Mouse (Mus musculus): ENCODE results near the gene Gm36864. TPM values are rescaled to one million over a fixed set of nuclear protein-coding genes. Genes with fewer than 3 reads are reported as not detected.
A peak's percentile ranks its signal among the peaks of the same experiment; 100 is the strongest.

Gene Gm36864
- total RNA-seq, 2 experiments from 2014 or later: not detected

DNA sequence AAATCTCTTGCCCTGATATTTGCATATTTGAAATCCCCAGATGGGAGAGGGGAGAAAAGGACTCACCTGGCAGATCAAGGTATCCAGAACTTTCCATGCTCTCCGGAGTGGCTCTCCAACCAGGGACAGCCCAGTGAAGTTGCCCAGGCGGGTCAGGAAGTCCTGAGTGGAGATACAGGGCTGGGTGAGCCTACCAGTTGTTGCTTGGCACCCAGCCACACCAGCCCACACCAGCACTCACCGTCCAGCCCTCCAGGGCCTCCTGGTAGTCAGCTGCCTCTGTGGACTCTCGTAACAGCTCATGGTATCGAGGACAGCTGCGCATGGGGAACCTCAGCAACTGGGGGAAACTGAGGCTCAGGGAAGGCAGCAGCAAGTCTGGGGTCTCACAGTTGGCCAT, 19.0 kb downstream of the Gm36864 start:
- no peak for DNase-seq (ENCODE audit: low spot score in 2 of 2)

DNA sequence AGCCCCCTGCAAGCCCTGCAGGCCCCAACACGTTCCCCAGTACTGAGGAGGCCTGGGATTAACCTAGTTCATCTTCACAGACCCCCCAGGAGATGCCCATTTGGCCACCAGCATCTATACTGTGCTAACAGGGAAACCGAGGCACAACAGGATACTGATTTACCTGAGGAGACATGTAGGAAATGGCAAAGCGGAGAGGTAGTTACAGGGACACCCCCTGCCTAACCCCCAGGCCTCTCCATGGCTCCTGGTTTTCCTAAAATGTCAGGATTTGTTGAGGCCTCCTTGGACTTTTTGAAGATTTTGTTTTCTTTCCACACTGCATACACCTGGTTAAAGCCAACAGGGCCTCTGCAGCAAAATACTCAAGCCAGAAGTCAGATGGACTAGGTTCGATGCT, 21.3 kb downstream of the Gm36864 start, which contains the start of gene Acp4:
Gene Acp4, minus strand, starts transcription at position 101 of the 400 bp plus-strand sequence.
- no peak for DNase-seq (ENCODE audit: low spot score in 2 of 2)

DNA sequence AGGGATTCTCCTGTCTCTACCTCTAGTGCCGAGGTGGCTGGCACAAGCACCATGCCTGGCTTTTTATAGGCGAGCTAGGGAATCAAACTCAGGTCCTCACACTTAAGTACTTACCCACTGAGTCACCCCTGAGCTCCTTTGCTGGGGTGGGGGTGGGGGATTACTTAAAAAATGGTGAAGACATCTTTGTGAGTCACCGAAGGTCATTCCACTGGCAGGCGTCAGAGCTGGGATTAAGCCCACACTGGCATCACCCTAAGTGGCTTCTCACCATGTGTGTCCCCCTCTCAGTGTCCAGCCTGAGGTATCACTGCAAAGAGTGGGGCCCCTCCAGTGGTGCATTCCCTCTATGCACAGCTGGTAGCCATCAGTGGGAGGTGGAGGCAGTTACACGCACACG, 24.4 kb downstream of the Gm36864 start:
- DNase-seq (ENCODE audit: low spot score in 2 of 2): no peak

DNA sequence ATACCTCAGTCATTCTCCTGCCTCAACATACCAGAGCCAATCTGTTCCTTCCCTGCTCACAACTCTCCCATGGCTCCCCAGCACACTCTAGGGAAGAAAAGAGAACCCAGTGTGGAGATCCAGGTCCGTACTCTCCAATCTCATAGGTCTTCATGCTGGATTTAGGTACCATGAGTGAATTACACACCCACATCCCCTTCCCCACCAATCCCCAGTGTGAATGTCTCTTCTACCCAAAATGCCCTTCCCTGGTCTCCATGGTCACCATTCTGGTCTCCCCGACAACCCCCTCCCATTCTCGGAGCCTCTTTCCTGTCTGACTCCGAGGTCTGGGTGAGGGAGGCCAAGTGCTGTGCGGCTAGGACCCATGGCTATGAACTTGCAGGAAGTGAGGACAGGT, 25.2 kb downstream of the Gm36864 start, which contains the start of gene Gm15517:
Gene Gm15517, plus strand, starts transcription at position 301 of the 400 bp plus-strand sequence.
- no peak for DNase-seq (ENCODE audit: low spot score in 2 of 2)

DNA sequence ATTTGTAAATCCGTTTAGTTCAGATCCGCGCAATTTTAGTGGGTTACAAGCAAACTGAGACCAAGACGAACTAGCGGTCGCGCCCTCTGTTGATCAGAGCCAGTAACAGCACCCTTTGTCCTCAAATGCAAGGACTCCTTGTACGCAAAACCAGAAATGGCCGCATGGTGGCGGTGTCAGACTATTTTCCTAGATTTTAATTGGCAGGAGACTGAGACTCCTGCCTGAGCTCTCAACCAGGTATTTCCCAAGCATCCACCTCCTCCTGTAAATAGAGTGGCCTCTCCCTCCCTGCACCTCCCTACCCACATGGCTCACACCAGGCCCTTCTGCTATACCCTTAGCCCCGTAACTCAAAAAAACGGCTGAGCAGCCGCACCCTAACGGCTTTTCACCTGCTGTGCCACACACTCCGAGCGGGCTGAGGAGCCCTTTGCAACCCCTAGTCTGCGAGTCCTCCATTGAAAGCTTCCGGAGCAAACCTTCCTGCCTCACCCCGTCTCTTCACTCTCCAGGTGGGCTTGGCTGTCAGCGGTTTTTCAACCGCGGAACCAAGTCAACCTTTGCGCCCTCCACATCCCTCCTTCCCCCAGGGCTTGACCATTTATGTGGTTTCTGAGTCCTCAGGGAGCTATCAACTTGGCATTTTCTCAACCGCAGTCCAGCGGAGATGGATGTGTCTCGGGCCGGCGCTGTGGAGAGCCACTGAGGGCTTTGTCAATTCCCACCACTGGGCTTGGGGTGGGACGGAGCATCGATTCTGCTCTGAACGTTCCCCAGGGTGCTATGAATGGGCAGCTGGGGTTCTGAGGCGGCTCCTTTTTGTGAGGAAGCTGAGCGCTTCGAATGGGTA, 27.0 kb downstream of the Gm36864 start:
- DNase-seq (ENCODE audit: low spot score in 2 of 2): peak; percentile 92 to 99

DNA sequence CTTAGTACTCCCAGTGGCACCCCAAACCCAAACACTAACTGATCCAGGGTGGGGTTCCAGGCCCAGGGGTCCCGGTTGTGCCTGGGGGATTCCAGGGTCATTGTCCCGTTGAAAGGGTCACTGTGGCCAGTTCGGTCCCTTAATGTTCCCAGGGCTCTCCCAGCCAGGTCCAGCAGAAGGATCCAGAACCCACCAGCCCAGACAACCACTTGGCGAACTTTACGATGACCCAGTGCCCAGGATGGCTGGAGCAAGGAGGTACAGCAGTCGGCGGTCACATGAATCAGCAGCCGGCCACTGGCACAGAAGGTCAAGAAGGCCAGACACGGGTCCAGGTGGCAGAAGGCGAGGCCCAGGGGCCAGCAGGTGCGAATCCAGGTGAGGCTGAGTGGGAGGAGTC, 32.1 kb downstream of the Gm36864 start:
- no peak for DNase-seq (ENCODE audit: low spot score in 2 of 2)

DNA sequence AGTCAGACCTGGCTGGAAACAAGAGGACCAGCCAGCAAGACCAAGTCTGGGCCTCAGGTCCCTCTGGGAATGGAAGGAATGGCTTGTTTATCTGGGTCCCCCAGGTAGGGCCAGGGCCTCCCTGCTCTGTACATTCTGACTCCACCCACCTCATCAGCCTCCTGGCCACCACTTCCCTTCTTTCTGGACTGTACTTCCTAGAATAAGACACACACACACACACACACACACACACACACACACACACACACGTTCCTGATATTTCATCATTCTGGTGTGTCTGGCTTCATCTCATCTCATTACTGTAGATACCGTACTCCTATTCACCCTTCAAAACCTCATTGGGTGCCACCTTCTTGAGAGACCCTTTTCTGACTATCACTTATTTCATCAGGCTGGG, 33.4 kb downstream of the Gm36864 start:
- DNase-seq (ENCODE audit: low spot score in 2 of 2): no peak

DNA sequence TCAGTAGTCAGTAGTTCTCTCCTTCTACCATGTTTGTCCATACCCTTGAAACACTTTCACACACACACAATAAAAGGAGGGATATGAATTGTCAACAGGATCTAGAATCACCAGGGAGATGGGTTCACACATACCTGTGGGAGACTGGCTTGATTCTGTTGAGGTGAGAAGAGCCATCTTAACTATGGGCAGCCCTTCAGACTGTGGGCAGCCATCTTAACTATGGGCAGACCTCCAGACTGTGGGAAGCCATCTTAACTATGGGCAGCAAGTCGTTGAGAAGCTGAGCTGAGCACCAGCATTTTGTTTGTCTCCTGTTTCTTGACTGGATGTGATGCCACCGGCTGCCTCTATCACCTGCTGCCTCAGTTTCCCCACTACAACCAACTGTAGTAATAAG, 35.3 kb downstream of the Gm36864 start:
- DNase-seq (ENCODE audit: low spot score in 2 of 2): no peak

DNA sequence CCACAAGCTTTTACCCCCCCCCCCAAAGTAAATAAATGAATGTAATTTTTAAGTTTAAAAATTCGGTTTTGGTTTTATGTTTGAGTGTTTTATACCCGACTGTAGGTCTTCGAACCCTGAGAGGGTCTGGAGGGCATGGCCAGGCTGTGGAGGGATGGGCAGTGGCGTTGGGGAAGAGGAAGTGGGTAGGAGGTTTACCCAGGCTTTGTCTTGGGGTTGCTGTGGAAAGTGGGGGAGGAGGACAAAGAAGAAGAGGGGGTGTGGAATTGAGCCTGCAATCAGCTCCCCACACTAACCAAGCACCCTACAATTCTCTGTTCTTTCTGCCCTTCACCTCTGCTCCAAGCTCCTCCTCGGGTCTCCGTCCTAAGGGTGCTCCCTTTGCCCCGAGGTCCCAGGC, 36.6 kb downstream of the Gm36864 start:
- DNase-seq (ENCODE audit: low spot score in 2 of 2): no peak

DNA sequence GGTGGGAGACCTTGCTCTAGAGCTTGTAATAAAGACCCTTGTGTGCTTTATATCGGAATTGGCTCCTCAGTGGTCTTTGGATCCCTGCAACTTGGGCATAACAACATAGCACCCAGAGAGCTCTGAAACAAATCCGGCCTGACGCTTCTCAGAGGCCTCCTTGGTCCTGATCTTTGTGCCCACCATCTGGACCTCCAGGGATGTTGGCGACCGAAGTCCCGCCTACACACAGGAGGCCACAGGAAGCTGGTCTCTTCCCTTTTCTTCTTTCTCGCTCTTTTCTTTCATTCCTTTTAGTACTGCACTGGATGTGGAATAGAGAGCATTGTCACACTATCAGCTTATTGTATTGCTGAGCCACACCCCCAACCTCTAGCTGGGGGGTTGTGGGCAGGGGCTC, 37.5 kb downstream of the Gm36864 start:
- DNase-seq (ENCODE audit: low spot score in 2 of 2): no peak

DNA sequence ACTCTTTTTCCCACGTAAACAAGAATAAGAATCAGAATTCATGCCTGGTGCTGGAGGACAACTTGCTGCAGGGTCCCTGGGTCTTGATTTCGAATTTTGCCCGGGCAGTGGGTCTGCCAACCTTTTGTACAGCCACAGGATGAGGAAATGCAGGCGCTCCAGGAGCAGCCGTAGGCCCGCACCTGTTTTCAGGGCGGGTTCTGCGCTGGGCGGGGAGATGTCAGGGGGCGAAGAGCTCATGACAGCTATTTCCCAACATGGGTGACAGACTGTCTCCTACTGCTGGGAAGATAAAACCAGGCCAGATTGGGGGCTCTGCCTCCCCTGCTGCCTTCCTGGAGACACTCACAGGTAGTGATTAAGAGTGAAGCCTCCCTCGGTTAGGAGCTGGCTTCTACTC, 38.1 kb downstream of the Gm36864 start:
- no peak for DNase-seq (ENCODE audit: low spot score in 2 of 2)

DNA sequence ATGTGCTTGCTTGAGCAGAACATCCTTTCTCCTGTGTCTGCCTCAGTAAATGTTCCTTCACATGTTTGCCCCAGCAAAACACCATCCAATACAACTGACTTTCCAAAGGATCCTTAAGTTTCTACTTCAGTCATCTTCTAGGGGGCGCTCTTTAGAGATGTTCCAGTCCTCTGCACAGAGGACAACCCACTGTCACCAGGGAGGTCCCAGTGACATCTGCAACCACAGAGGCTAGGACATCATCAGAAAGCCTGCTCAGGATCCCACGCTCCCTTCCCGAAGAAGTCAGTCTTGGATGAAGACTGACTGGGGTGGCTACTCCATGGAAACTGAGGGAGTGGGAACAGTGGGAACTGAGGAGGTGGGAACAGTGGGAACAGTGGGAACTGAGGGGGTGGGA, 39.6 kb downstream of the Gm36864 start:
- DNase-seq (ENCODE audit: low spot score in 2 of 2): no peak

DNA sequence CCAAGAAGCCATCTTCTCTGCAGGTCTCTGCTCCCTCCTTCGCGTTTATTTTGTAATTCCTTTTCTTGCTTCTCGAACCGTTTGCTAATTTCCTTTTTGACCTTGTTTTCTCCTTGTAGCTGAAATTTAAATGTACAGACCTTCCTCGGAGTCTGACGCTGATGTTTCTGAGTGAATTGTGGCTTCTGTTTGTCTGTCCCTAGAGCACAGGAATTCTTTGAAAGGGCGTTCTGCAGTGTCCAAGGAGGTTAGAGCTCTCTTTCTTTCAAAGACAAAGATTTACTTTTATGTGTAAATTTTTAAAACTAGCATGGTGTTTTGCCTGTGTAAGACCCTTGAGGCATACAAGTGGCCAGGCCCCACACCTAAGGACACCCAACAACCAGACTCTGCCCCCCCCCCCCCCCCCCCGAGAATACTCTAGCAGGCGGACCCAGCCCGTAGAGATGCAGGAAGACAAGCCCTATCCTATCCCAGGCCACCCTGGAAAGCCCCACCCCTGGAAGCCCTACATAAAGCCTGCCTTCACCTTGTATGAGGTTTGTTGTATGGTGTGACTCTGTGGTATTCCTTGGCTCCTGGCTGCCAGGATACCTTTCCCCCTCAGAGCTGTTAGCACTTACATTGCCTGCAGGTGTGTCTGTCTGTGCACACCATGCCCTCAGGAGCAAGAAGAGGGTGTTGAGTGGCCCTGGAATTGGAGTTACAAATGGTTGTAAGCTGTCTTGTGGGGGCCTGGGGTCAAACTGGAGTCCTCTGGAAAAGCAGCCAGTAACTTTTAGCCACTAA, 40.7 kb downstream of the Gm36864 start:
- no peak for DNase-seq (ENCODE audit: low spot score in 2 of 2)

DNA sequence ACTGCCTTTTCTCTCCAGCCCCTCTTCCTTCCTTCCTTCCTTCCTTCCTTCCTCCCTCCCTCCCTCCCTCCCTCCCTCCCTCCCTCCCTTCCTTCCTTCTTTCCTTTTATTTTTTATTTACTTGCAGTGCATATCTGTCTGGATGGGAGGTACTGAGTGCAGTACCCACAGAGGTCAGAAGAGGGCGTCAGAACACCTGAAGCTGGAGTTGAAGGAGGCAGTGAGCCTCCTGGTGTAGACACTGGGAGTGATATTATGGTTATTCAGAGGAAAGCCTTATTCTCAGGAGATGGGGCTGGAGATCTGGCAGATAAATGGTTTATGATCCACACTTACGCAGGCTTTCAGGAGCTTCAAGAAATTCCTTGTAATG, 41.3 kb downstream of the Gm36864 start:
- DNase-seq (ENCODE audit: low spot score in 2 of 2): peak in 1 of 2 experiments; percentile 82

DNA sequence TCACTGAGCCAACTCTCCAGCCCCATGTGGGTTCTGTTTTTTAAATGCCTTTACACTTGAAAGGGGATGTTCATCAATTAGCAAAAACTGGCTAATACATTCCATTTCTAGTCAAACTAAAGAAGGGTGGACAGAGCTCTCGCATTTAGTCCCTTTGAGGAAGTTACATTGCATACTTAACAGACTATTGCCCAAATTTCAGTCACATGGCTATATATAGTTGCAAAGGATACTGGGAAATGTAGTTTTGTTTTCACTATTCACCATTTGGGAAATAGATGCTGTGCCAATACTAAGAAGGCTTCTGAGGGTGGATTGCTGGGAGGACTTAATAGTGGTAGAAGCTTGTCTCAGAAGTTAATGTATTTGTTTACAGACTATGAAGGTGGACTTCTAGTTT, 45.0 kb downstream of the Gm36864 start:
- no peak for DNase-seq (ENCODE audit: low spot score in 2 of 2)

DNA sequence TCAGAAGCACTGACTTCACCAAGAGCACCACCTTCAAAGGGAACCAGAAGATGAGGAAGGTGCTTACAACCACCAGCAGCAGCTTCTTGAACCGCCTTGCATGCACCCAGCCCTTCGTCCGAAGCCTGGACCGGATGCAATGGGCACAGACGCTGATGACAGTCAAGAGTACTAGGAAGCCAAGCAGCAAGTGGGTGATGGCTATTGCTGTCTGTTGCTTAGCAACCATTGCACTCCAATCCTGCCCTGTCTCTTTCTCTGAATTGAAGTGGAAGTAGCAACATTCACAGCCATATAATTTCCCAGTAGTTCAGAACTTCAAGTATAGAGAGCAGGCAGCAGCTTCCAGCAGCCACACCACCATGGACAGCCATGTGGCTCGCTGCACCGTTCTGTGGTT, 45.6 kb downstream of the Gm36864 start:
- DNase-seq (ENCODE audit: low spot score in 2 of 2): no peak

DNA sequence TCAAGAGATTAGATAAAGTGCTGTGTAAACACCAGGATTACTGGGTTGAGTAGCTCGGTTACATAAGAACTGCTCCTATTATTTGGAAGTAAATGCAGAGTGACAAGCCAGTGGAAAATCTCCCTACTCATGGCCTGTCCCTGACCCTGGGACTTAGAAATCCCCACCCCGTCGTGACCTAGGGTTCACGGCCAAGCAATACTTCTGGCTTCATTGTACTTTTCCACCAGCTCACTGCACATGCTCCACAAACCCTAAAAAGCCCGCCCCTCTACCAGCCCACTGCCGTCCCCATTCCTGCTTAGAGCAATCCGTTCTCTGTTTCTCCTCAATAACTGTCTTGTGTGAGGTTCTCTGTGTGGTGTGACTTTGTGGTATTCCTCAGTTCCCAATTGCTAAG, 51.8 kb downstream of the Gm36864 start:
- DNase-seq (ENCODE audit: low spot score in 2 of 2): no peak

DNA sequence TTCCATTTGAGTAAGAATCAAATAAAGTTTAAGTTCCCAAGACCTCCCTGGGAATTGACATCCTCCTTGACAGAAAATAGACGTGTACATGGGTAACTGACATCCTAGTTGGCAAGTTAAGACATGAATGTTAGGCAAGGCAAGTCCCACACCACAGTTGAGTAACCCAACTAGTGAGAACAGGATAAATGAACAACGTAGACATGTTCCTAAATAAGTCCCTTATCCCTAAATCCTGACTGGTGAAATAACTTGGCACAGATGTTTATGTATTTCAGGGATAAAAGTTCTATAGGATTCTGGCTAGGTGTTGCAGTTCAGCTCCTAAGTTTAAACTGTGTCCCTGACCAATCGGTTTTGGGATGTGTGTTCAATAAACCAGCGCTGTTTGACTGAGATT, 55.0 kb downstream of the Gm36864 start:
- no peak for DNase-seq (ENCODE audit: low spot score in 2 of 2)

DNA sequence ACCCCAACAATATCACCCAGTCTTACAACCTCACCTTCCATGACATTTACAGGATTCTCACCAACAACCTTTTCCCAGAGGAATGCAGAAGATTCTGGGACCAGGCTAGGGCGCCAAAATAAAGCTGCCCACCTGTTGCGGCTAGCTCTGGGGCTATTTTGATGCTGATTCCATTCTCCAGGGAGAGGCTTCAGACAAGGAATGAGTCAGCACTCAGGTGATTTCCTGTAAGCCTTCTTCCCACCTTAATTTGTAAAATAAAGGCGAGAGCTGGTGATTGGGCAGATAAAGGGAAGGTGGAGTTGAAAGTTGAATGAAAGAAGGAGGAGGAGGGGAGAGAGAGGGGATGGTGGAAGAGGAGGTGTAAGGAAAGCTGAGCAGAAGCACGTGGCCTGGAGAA, 55.4 kb downstream of the Gm36864 start:
- DNase-seq (ENCODE audit: low spot score in 2 of 2): no peak

All from layer of hippocampus, adult 18-20 months (tissue).